Mouse (Mus musculus): Measurements from ENCODE around the gene Ttf2.

Gene Ttf2

GRCm38 (mm10) chr3:100911498-100912213 lies 57.8 kb downstream of the Ttf2 start:
- no peak for DNase-seq (ENCODE audit: low spot score in 2 of 2)

- no peak for DNase-seq (ENCODE audit: low spot score in 2 of 2)
These were observed 58.4 kb downstream of the Ttf2 start for GRCm38 (mm10) chr3:100911026-100911425.

- no peak for DNase-seq (ENCODE audit: low spot score in 2 of 2)
These were observed 58.8 kb downstream of the Ttf2 start for GRCm38 (mm10) chr3:100910621-100911020.

- no peak for DNase-seq (ENCODE audit: low spot score in 2 of 2)
These were observed 60.9 kb downstream of the Ttf2 start for GRCm38 (mm10) chr3:100908594-100908993.

- no peak for DNase-seq (ENCODE audit: low spot score in 2 of 2)
These were observed 62.5 kb downstream of the Ttf2 start for GRCm38 (mm10) chr3:100906916-100907315.

- no peak for DNase-seq (ENCODE audit: low spot score in 2 of 2)
These were observed 63.3 kb downstream of the Ttf2 start for GRCm38 (mm10) chr3:100906128-100906527.

GRCm38 (mm10) chr3:100895500-100895899 lies 74.0 kb downstream of the Ttf2 start:
- DNase-seq (ENCODE audit: low spot score in 2 of 2) = no peak

GRCm38 (mm10) chr3:100892383-100893335 lies 76.8 kb downstream of the Ttf2 start:
- no peak for DNase-seq (ENCODE audit: low spot score in 2 of 2)

GRCm38 (mm10) chr3:100890406-100890805 lies 79.1 kb downstream of the Ttf2 start:
- no peak for DNase-seq (ENCODE audit: low spot score in 2 of 2)

GRCm38 (mm10) chr3:100889234-100889633 lies 80.2 kb downstream of the Ttf2 start:
- DNase-seq (ENCODE audit: low spot score in 2 of 2) = no peak
